Mouse (Mus musculus) MEL (cell line): ENCODE results near the gene Dcdc2b. TPM values are rescaled to one million over a fixed set of nuclear protein-coding genes. Genes with fewer than 3 reads are reported as not detected.

Source experiments
- DNase-seq: peaks from one replicate; pipeline ENCODE4 v3.0.0; 2011; ENCODE audit warnings: low read depth, low spot score
- H3K27ac ChIP-seq: 2 replicates; pipeline ENCODE4 v1.5.1; 2012; ENCODE audit warnings: low read depth, mild to moderate bottlenecking, control low read depth, low read length, moderate library complexity; ENCODE audit not compliant: control insufficient read depth
- H3K27me3 ChIP-seq, 2 experiments: fragments of 150-350 bp in 1 of 2; sonication (generic) in 1 of 2; 2 replicates each; pipeline ENCODE4 v1.6.1; 2012; ENCODE audit warnings: low read length in 2 of 2, mild to moderate bottlenecking in 2 of 2, improper control_type of control experiment in 1 of 2, moderate library complexity in 1 of 2; ENCODE audit not compliant: insufficient read depth in 2 of 2, control insufficient read depth in 1 of 2
- H3K36me3 ChIP-seq, 2 experiments: 2 replicates each; pipeline ENCODE4 v1.6.1; 2012 to 2014; ENCODE audit warnings: low read length in 2 of 2, improper control_type of control experiment in 1 of 2, inconsistent platforms in 1 of 2, mild to moderate bottlenecking in 1 of 2; ENCODE audit not compliant: insufficient read depth in 2 of 2, control insufficient read depth in 1 of 2
- H3K4me1 ChIP-seq, 2 experiments: fragments of 150-350 bp in 1 of 2; sonication (generic) in 1 of 2; 2 replicates each; pipeline ENCODE4 v1.6.1; 2012; ENCODE audit warnings: low read length in 2 of 2, improper control_type of control experiment in 1 of 2, mild to moderate bottlenecking in 1 of 2; ENCODE audit not compliant: insufficient read depth in 2 of 2, control insufficient read depth in 1 of 2
- H3K4me3 ChIP-seq, 2 experiments: fragments of 150-350 bp in 1 of 2; sonication (generic) in 1 of 2; 2 replicates each; pipeline ENCODE4 v1.5.1; 2012; ENCODE audit warnings: low read depth in 2 of 2, low read length in 2 of 2, mild to moderate bottlenecking in 2 of 2, moderate library complexity in 2 of 2, control low read depth in 1 of 2, improper control_type of control experiment in 1 of 2; ENCODE audit not compliant: control insufficient read depth in 1 of 2, insufficient read depth in 1 of 2
- H3K79me2 ChIP-seq: 2 replicates; pipeline ENCODE4 v1.6.1; 2012; ENCODE audit warnings: mild to moderate bottlenecking, low read length, moderate library complexity; ENCODE audit not compliant: control insufficient read depth, poor library complexity, insufficient read depth
- H3K9ac ChIP-seq: 2 replicates; pipeline ENCODE4 v1.6.1; 2012; ENCODE audit warnings: low read depth, mild to moderate bottlenecking, control low read depth, low read length, moderate library complexity; ENCODE audit not compliant: control insufficient read depth, poor library complexity, severe bottlenecking
- H3K9me3 ChIP-seq: fragments of 150-350 bp; sonication (generic); replicated peaks from 2 replicates; pipeline ENCODE4 v1.6.1; 2012; ENCODE audit warnings: mild to moderate bottlenecking, low read length, improper control_type of control experiment, moderate library complexity; ENCODE audit not compliant: insufficient read depth
- CHD1 ChIP-seq: IDR thresholded peaks from 2 replicates; pipeline ENCODE4 v1.6.1; 2012; ENCODE audit warnings: low read depth, mild to moderate bottlenecking, inconsistent platforms, low read length, improper control_type of control experiment
- E2F4 ChIP-seq: IDR thresholded peaks from 2 replicates; pipeline ENCODE4 v1.6.1; 2011; ENCODE audit warnings: low read depth, low read length, improper control_type of control experiment, borderline replicate concordance
- GABPA ChIP-seq: IDR thresholded peaks from 2 replicates; pipeline ENCODE4 v1.6.1; 2012; ENCODE audit warnings: low read depth, mild to moderate bottlenecking, inconsistent platforms, low read length, improper control_type of control experiment, moderate library complexity
- GATA1 ChIP-seq: IDR thresholded peaks from 2 replicates; pipeline ENCODE4 v1.6.1; 2011; ENCODE audit warnings: low read depth, low read length, improper control_type of control experiment
- JUND ChIP-seq: IDR thresholded peaks from 2 replicates; pipeline ENCODE4 v1.6.1; 2011; ENCODE audit warnings: low read depth, mild to moderate bottlenecking, improper control_type of control experiment, low read length
- KAT2A ChIP-seq: conservative IDR thresholded peaks from 2 replicates; pipeline ENCODE4 v1.6.1; 2012; ENCODE audit warnings: low read depth, low read length, improper control_type of control experiment, inconsistent platforms
- MAZ ChIP-seq: IDR thresholded peaks from 2 replicates; pipeline ENCODE4 v1.6.1; 2012; ENCODE audit warnings: low read depth, mild to moderate bottlenecking, inconsistent platforms, low read length, improper control_type of control experiment
- MEF2A ChIP-seq: IDR thresholded peaks from 2 replicates; pipeline ENCODE4 v1.6.1; 2014; ENCODE audit warnings: low read depth, mild to moderate bottlenecking, inconsistent platforms, low read length, improper control_type of control experiment; ENCODE audit not compliant: poor library complexity, insufficient replicate concordance, severe bottlenecking; ENCODE audit errors: extremely low read depth
- MXI1 ChIP-seq: IDR thresholded peaks from 2 replicates; pipeline ENCODE4 v1.6.1; 2011; ENCODE audit warnings: mild to moderate bottlenecking, low read depth, low read length, improper control_type of control experiment
- MYC ChIP-seq: IDR thresholded peaks from 2 replicates; pipeline ENCODE4 v1.6.1; 2011; ENCODE audit warnings: low read depth, mild to moderate bottlenecking, low read length, improper control_type of control experiment, moderate library complexity
- NELFE ChIP-seq: IDR thresholded peaks from 2 replicates; pipeline ENCODE4 v1.6.1; 2011; ENCODE audit warnings: low read depth, low read length, improper control_type of control experiment
- NRF1 ChIP-seq: IDR thresholded peaks from 2 replicates; pipeline ENCODE4 v1.6.1; 2014; ENCODE audit warnings: low read depth, mild to moderate bottlenecking, inconsistent platforms, low read length, improper control_type of control experiment, moderate library complexity; ENCODE audit not compliant: poor library complexity, insufficient read depth, severe bottlenecking
- POLR2A ChIP-seq, 2 experiments: IDR thresholded peaks; 2 replicates each; pipeline ENCODE4 v1.6.1; 2011 to 2012; ENCODE audit warnings: low read length in 2 of 2, mild to moderate bottlenecking in 2 of 2, control low read depth in 1 of 2, improper control_type of control experiment in 1 of 2, low read depth in 1 of 2, moderate library complexity in 1 of 2; ENCODE audit not compliant: control insufficient read depth in 1 of 2, insufficient read depth in 1 of 2, poor library complexity in 1 of 2
- POLR2AphosphoS5 ChIP-seq: IDR thresholded peaks from 2 replicates; pipeline ENCODE4 v1.6.1; 2012; ENCODE audit warnings: low read depth, borderline replicate concordance, mild to moderate bottlenecking, inconsistent platforms, low read length, moderate library complexity, mixed read lengths
- RCOR1 ChIP-seq: IDR thresholded peaks from 2 replicates; pipeline ENCODE4 v1.6.1; 2012; ENCODE audit warnings: low read depth, mild to moderate bottlenecking, inconsistent platforms, low read length, improper control_type of control experiment
- SIN3A ChIP-seq: IDR thresholded peaks from 2 replicates; pipeline ENCODE4 v1.6.1; 2012; ENCODE audit warnings: low read length, improper control_type of control experiment, inconsistent platforms
- SMC3 ChIP-seq: IDR thresholded peaks from 2 replicates; pipeline ENCODE4 v1.6.1; 2011; ENCODE audit warnings: low read depth, low read length, improper control_type of control experiment
- TAL1 ChIP-seq: IDR thresholded peaks from 2 replicates; pipeline ENCODE4 v1.6.1; 2012; ENCODE audit warnings: mild to moderate bottlenecking, inconsistent platforms, low read length, moderate library complexity, mixed read lengths
- TCF12 ChIP-seq: IDR thresholded peaks from 2 replicates; pipeline ENCODE4 v1.6.1; 2014; ENCODE audit warnings: low read depth, mild to moderate bottlenecking, inconsistent platforms, low read length, improper control_type of control experiment, moderate library complexity
- USF2 ChIP-seq, 2 experiments: IDR thresholded peaks; 2 replicates each; pipeline ENCODE4 v1.6.1; 2011 to 2012; ENCODE audit warnings: improper control_type of control experiment in 2 of 2, low read length in 2 of 2, borderline replicate concordance in 1 of 2, inconsistent platforms in 1 of 2, low read depth in 1 of 2, mild to moderate bottlenecking in 1 of 2; ENCODE audit not compliant: insufficient read depth in 1 of 2
- ZC3H11A ChIP-seq: IDR thresholded peaks from 2 replicates; pipeline ENCODE4 v1.6.1; 2012; ENCODE audit warnings: low read depth, mild to moderate bottlenecking, inconsistent platforms, low read length, improper control_type of control experiment
- ZKSCAN1 ChIP-seq: IDR thresholded peaks from 2 replicates; pipeline ENCODE4 v1.6.1; 2012; ENCODE audit warnings: low read depth, mild to moderate bottlenecking, inconsistent platforms, low read length, improper control_type of control experiment, moderate library complexity
- polyA plus RNA-seq, 2 experiments: library from polyadenylated mRNA; stranded (reverse) in 1 of 2; unstranded in 1 of 2; fragments of >175 nt in 1 of 2; fragments of >200 nt in 1 of 2; gene quantifications; 2 replicates each; pipeline versions ENCODE4 v1.2.1 to v1.2.4; 2012; ENCODE audit warnings: low replicate concordance in 2 of 2, low read depth in 1 of 2; ENCODE audit not compliant: insufficient read length in 2 of 2, insufficient read depth in 1 of 2, missing spikeins in 1 of 2
- total RNA-seq: library from RNA; depleted of rRNA; stranded (reverse); fragments of 300-350 nt; gene quantifications from 2 replicates; pipeline ENCODE4 v1.2.3, GENCODE M21; 2012

Dcdc2b gene
- total and polyA plus RNA-seq, 3 experiments: 1.3 TPM; not detected in 2

DNA sequence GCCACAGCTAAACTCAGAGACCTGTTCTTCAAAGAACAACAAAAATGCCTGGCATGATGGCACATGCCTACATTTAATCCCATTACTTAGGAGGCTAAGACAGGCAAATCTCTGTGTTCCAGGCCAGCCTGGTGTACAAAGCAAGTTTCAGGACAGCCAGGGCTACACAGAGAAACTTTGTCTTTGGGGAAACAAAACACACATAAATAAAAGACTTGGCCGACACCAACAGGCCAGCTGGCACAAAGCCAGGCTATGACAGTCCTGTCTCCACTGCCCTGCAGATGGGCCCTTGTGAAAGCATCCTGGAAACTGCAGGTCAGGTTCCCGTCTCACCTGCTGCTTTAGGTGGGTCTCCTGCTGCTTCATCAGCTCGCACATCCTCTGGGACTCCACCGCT, 16.9 kb upstream of the Dcdc2b start:
- Histone ChIP-seq H3K4me3 (no peak overlapping the region), H3K27me3 (no peaks in the 10 kb centered on the region), H3K4me1 (peaks cover 2 to 11% of the 10 kb centered on the region in 2 experiments; a peak in 3 of 4 replicates), H3K36me3 (peaks cover 6 to 16% of the 10 kb centered on the region in 2 experiments), H3K9me3 (no peaks in the 10 kb centered on the region), H3K9ac (no peak overlapping the region), H3K27ac (no peak overlapping the region), H3K79me2 (no peaks in the 10 kb centered on the region)
- TF ChIP-seq TAL1: no peak
- TF ChIP-seq MXI1: no peak
- TF ChIP-seq SIN3A: no peak
- TF ChIP-seq CHD1: no peak
- no peak for TF ChIP-seq E2F4
- no peak for TF ChIP-seq KAT2A
- TF ChIP-seq TCF12: no peak
- TF ChIP-seq GATA1: no peak
- TF ChIP-seq RCOR1: no peak
- no peak for TF ChIP-seq ZKSCAN1
- no peak for TF ChIP-seq ZC3H11A
- no peak for TF ChIP-seq POLR2A (IDR thresholded peaks at IDR 0.05; ENCODE audit: control insufficient read depth in 1 of 2, insufficient read depth in 1 of 2, low read depth in 1 of 2, low read length in 2 of 2, poor library complexity in 1 of 2)
- TF ChIP-seq GABPA: no peak
- TF ChIP-seq MYC: no peak
- TF ChIP-seq JUND: no peak
- TF ChIP-seq MAZ: no peak
- TF ChIP-seq SMC3: no peak
- DNase-seq: no peak

DNA sequence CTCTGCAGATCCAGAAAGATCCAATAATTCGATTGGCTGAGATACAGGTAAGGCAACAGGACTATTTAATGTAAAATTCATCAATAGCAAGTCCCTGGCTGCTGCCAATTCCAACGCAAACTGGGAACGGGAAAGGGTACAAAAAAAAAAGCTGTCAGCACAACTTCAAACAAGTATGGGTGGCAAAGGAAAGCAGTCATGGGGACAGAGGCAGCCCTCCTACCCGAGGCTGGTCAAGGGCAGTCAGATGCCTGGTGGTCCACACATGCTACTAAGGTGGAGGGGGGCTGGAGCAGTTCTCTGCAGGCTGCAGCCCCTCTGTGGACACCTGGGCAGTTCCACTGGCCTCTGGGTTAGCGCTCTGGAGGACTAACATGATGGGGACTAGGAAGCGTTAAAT, 12.0 kb upstream of the Dcdc2b start:
- TF ChIP-seq MAZ (no peak), NRF1 (no peak), USF2 (IDR thresholded peaks at IDR 0.05; ENCODE audit: borderline replicate concordance in 1 of 2, insufficient read depth in 1 of 2, low read depth in 1 of 2, low read length in 2 of 2) (no peak), POLR2AphosphoS5 (no peak), NELFE (no peak), MEF2A (no peak), KAT2A (no peak)

More for the DNA sequence above, 12.0 kb upstream of the Dcdc2b start:
- Histone ChIP-seq H3K36me3 (peaks cover 4 to 9% of the 10 kb centered on the region in 2 experiments), H3K4me1 (peaks cover 3 to 17% of the 10 kb centered on the region in 2 experiments; a peak in 3 of 4 replicates), H3K9ac (no peak overlapping the region), H3K9me3 (no peaks in the 10 kb centered on the region), H3K4me3 (no peak overlapping the region), H3K27ac (no peak overlapping the region), H3K27me3 (no peaks in the 10 kb centered on the region), H3K79me2 (no peaks in the 10 kb centered on the region; the same call in 1 of the 2 replicates)
- no peak for DNase-seq
